Mouse (Mus musculus) R1 (cell line): ENCODE data around the gene Slc30a5.
"Not testable (repeated sequence)": the region's sequence is repeated elsewhere in the genome, so short reads cannot be mapped to it uniquely, and the experiment has no call there.

Experiments
- DNase-seq: peaks from one replicate; pipeline ENCODE4 v3.0.0-alpha.2; 2018; ENCODE audit warnings: low read depth, low spot score

Slc30a5 gene

DNA sequence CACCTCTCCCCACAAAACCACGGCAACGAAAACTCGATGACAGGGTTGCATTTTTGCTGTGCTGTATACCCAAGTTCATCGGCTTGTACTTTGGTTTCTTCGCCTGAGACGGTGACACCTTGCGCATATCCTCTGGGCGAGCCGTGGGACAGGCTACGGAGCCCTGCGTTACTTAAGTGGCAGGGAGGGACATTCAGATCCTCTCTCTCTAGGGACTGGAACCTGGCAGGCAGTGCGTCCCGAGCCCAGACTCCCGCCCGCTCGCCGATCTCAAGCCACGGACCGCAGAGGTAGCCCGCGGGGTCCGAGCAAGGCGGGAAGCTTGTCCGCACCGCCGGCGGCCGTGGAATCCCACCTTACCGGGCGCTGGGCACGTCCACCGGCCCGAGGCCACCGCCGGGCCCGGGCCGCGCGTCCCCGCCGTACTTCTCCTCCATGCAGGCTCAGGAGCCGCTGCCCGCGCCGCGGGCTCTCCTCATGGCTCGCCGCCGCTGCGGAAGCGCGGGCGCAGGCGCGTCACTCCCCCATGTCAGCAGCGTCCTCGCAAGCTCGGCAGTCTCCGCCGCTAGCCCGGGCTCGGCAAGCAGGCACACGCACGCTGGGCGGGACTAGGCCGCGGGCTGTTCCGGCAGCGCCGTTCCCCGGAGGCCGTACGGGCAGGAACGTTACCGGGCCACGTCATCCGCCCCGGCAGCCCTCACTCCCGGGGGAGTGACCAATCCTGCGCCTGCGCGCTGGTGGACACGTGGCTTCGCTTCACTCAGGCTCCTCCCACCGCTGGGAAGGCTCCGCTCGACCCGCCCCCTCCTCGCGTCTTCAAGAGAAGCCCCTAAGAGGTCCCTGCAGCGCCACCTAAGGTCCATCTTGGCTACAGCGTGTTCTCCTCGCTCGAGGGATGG, at the start of gene Slc30a5:
Slc30a5 (minus strand) TSS at position 687 of the 899 bp plus-strand sequence.
- DNase-seq, result peak; percentile 99

DNA sequence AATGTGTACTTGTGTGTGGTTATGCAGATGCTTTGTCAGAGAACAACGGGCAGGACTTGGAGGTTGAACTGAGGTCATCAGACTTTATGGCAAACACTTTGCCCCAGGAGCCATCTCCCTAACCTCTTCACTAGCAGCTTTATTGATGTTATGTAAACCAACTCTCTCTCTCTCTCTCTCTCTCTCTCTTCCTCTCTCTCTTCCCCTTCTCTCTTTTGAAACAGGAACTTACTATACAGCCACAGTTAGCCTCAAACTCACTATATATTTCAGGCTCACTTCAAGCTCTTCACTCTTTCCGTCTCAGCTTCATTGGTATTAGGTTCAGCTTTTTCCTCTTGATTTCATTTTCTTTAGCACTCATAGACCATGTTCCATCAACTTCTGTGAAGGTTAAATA, 48.7 kb upstream of the Slc30a5 start:
- DNase-seq, result no peak

DNA sequence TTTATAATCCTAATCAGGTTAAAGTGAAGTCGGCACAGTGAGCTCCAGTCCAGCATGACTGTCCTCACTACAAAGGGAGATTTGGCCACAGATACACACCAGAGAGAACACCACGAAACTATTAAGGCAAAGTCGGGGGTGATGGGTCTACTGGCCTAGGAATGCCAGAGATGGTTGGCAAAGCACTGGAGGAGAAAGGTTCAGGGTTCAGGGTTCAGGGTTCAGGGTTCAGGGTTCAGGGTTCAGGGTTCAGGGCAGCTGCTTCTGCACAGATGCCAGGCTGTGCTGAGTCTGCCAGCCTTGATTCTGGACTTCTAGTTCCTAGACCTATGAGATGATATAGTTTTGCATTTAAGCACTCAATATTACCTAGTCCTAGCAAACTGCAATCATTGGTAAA, 46.6 kb upstream of the Slc30a5 start:
- DNase-seq, result no peak

DNA sequence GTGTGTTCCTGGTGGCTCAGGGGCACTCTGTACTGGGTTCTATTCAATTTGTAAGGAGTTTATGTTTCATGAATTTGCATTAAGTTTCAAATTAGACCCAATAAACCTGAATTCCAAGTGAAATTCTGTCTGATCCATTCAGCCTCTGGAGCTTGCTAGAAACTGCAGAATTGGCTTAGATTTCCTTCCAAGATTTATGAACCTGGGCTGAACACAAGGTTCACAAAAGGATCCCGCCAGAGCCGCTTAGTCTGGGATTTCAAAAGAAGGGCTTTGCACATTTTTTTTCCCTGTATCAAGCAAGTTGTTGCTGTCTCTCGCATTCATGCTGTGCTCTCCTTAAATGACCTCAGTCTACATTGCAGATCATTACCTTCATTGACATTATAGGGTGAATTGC, 46.1 kb upstream of the Slc30a5 start:
- DNase-seq, result no peak

DNA sequence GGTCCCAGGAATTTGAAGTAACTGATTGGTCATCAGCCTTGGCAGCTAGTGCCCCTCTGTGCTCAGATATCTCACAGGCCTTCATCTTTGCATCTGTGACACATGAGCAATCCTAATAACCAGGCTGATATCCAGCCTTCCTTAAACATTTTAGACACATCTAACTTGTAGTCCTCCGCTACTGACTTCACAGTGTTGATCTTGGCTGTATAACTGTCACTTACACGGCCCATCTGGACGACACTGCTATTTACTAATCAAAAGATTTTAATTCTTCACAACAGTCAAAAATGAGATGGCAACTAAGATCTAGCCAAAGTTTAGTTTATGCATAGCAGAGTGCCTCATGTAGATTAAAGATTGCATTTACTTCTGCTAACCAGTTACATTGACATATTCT, 45.0 kb upstream of the Slc30a5 start:
- DNase-seq, result no peak

DNA sequence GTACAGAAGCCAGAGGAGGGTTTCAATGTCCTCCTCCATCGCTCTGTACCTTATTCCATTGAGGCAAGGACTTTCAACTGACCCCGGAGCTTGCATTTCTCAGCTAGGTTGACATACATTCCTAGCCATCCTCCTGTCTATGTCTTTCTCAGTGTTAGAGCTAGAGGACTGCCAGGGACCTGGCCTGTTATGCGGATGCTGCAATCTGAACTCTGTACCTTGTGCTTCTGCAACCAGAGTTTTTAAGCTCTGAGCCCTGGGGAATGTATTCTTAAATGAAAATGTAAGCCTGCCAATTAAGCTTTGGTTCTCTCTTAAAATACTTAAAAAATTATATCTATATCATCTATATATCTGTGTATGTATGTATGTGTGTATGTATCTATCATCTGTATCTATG, 44.5 kb upstream of the Slc30a5 start:
- no peak for DNase-seq

DNA sequence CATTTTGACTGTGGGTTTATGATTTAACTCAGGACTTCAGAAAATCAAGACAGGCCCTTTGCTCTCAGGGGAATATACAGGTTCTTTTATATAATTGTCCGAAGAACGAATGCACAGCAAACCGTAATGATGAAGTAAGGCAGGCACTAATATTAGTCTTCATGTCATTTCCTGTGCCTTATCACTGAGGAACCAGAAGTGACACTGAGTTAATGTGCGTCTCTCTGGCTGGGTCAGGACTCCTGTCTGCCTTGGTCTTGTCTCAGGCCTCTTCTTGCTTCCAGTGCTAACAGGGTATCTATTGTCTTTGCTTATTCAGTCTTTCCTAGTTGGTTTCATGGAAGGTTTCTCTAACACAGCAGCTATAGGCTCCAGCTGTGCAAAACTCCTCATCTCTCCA, 41.9 kb upstream of the Slc30a5 start:
- no peak for DNase-seq

DNA sequence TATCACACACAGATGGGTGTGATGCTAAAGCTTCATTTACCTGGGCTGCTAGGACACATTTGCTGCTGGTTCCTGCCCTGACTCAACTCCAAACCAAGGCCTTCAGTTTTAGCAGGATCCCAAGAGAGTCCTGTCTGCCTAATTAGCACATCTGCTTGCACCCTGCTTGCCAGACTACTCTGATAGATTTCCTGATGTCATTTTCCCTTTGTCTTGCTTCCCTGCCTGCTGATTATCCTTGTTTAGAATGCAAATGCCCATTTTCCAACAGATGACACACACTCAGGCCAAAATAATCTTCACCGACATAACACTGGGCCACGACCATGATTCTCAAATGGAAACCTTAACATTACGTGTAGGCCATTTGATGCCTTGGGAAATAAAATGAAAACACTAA, 41.4 kb upstream of the Slc30a5 start:
- no peak for DNase-seq

DNA sequence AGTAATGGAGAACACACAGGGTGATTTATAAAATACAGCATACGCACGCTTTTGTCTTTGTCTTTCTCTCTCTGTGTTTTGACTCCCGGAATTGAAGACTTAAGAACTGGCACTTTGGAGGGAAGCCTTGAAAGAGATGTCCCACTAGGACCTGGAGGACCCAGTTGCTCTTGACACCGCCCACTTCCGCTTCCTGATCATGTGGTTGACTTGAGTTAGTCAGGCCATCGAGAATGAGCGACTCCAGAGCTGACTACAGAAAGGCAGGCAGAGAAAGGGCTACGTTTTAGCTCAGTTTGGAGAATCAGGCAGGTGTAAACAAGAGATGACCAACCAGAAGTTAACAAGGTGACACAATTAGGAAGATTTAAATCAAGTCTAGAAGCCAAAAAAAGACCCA, 40.3 kb upstream of the Slc30a5 start:
- DNase-seq, result peak; percentile 35

DNA sequence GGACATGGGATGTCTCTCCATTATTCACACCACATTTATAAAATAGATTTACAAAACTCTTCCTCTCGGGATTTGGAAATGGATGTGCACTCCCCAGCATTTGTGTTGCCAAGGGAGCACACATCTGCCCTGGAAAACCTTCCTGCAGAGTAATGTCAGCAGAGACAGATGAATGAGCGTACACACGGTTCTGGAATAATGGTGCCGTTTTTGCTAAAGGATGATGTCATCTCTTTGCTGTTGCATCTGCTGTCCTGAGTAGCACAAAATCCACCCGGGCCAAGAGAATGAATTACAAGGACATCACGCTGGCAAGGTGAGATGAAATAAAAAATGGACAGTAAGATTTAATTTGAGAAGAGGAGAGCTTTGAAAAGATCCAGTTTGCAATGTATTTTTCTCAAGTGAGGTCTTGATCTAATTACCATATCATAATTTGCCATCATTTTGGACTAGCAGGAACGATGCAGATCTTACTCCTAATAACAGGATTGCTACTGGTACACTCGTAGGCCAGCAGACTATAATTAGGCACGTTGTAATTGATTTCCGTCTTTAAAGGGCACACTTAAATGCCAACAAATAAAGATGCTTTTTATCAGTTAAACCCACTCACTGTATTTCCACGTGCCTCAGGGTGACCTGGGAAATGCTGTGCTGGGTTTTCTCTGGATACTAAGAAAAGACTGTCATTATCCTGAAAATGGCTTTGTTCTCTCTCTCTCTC, 38.4 kb upstream of the Slc30a5 start:
- DNase-seq, result no peak

DNA sequence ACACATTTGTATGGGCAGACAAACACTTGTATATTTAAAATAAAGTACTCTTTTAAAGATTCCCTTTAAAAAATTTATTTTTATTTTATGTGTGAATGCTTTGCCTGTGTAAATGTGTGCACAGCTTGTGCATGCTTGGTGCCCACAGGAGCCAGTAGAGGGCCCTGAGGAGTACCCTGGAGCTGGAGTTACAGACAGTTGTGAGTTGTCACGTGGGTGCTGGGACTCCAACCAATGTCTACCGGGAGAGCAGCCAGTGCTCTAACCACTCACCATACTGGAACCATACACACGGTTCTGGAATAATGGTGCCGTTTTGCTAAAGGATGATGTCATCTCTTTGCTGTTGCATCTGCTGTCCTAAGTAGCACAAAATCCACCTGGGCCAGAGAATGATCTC, 36.6 kb upstream of the Slc30a5 start:
- peak; percentile 50 for DNase-seq

DNA sequence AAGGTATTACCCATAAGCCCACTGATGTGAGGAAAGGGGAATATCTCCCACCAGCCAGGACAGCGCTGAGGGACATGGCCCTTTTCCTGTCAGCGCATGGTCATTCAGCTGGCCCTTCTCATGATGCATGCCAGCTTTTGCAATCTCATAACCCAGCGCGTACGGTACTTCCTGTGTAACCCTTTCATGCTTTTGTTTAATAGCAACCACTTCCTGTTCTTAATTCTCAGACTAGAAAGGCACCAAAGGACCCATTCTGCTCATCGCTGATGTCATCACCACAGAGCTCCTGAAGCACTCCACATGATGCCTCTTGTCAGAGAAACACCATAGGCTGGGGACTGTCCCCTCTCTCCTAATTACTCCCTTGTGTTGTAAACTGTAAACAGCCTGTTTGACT, 33.1 kb upstream of the Slc30a5 start:
- no peak for DNase-seq

DNA sequence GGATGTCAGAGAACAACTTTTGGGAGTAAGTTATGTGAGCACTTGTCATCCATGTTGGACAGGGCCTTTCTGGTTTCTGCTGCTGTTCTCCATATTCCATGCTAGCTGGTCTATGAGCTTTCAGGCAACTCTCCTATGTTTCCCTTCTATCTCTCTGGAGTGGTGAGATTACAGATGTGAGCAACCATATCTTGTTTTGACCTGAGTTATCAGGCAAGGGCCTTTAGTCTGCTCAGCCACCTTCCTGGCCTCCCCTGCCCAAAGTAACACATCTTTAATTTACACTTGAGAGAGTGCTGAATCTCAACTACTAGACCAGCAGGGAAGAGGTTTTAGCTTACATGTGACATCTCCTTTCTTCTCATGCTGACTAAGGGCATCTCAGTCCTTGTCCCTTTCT, 32.5 kb upstream of the Slc30a5 start:
- DNase-seq, result no peak

DNA sequence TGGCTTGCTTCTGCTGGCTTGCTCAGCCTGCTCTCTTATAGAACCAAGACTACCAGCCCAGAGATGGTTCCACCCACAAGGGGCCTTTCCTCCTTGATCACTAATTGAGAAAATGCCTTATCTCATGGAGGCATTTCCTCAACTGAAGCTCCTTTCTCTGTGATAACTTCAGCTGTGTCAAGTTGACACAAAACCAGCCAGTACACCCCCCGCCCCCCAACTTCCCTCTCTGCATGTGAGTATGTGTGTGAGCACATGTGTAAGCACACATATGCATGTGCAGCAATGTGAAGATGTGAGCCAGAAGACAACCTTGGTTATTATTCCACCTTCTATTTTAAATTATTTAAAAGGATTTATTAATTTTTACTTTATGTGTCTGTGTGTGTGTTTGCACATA, 30.7 kb upstream of the Slc30a5 start:
- not testable (repeated sequence) for DNase-seq

DNA sequence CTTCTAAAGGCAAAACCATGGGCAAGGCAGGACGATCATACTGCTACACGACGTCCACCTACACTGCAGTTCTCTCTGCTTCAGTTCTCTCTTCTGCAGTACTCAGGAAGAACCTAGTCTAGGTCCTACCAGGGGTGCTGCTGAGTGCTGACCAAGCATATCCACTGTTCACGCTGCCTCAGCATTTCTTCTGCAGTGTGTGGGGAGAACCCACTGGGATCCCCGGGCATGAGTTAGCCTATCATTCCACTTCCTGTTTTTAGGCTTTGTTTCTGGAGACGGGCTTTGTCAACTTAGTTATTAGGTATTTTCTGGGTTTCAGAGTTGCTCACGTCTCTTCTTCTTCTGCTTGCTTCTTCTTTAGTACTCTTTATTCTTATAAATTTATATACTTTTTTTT, 25.9 kb upstream of the Slc30a5 start:
- DNase-seq, result no peak

DNA sequence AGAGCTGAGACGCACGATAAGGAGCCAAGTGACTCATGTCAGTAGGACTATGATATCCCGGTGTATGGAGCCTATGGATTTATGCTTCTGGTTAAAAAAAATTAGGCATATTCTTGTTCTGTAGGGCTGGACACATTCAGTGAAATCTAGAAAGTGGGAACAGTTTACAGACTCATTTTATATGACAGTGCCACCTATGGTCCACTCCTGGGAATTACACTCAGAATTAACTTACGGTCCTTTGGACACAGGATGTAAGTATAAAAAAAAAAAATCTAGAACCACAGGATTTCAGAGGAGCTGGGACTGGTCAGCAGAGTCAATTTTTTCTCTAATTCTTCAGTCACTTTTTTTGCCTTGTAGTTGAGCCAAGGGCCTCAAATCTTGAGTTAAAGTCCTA, 20.9 kb upstream of the Slc30a5 start:
- DNase-seq, result peak; percentile 74

DNA sequence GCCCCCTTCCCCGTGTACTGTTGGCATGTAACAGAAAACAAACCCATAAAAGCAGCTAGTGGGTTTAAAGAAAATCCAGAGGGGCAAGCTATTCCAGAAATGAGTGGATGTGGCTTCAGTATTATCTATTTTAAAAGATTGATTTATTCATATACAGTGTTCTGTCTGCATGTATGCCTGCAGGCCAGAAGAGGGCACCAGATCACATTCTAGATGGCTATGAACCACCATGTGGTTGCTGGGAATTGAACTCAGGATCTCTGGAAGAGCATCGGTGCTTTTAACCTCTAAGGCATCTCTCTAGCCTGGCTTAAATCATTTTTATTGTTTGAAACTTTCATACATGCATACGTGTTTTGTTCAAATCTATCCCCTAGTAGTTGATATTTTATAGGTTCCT, 19.9 kb upstream of the Slc30a5 start:
- peak; percentile 49 for DNase-seq

DNA sequence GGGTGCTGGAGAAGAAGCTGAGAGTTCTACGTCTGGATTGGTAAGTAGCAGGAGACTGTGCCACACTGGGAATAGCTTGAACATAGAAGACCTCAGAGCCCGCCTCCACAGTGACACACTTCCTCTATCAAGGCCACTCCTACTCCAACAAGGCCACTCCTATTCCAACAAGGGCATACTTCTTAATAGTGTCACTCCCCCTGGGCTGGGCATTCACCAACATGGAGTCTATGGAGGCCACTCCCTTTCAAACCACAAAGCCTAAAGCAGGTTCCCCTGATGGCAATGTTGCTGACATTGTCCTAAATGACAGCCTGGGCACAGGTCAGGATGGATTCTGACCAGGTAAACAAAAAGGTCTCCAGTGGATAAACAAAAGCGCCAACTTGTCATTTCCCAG, 15.9 kb upstream of the Slc30a5 start:
- peak; percentile 69 for DNase-seq

DNA sequence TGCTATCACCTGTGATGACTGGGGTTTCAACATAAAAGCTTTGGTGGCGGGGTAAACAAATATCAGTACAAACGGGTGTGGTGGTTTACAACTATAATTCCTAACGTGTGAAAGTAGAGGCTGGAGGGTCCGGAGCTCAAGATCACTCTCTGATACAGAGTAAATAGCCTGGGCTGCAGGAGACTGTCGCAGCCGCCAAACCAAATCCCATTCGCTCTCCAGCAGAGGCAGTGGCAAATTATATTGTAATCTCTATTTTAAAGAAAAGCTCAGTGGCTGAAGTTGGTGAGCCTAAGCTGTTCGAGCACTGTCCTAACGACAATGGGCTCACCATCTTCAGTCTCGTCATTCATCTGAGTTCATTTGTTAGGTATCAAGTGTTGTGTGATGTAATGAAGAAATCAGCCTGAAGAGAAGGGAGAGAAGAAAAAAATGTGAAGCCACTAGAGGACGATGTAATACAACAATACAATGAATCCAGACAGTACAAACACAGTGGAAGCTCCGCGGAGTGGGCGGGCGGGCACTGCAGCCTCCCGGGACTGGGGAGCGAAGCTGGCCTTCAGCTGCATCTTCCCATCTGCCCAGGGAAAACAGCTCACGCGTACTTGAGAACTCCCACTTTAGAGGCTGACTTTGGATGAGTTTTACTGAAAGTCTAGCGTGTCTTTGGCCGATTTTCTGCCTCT, 13.8 kb upstream of the Slc30a5 start:
- DNase-seq, result peak; percentile 21

DNA sequence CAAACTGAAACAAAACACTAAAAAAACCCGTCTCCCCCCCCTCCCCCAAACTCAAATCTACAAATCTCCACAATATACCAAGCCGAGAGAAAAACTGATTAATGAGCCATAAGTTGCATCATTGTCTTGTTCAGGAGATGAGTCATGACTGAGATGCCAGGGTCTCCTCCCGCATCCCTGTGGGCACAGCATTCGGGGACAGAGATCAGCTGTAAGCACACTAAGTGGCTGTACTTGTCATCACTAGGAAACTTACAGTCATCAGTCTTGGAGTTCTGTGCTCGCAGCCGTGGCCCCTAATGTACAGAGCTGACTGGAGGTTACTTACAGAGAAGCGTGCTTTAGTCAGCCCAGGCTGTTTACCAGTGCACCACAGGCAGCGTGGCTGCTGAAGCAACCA, 13.0 kb upstream of the Slc30a5 start:
- no peak for DNase-seq

DNA sequence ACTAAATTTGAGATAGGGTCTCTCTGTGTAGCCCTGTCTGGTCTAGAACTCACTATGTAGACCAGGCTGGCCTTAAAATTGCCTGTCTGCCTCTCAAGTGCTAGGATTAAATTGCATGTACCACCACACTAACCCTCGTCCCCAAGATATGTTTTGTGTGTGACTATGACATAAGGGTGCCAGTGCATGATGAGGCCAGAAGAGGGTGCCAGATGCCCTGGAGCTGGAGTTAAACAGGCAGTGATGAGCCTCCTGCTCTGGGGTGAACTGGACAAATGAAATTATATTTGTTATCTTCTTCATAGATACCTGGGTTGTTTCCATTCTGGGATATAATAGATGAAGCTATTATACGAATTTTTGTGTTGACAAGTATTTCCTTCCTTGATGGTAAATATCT, 10.7 kb upstream of the Slc30a5 start:
- peak; percentile 55 for DNase-seq

DNA sequence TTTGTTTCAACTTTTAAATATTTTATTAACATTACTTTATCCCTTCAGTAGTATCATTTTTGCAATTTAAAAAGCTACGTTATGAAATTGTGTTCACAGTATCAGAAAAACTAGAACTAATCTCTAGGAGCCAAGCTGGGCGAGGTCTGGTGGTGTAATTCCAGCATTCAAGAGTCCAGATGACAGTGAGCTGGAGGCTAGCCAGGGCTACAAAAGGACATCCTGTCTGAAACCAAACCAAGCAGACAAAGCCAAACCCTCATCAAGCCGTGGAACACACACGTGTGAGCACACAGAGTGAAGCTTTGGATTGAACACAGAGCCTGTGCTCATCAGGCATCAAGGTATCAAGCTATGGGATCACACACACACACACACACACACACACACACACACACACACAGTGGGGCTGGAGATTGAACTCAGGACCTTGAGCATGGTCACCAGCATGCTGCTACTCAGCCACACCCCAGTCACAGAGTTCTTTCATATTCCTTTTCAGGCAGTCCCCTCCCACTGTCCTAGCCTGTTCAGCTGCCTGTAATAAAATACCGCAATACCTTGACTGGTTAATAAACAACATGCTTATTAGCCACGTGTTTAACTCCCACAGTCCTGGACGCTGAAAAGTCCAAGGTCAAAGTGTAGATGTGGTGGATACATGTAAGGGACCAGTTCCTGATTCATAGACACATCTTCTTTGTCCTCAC, 9.9 kb upstream of the Slc30a5 start:
- no peak for DNase-seq
